Mouse (Mus musculus) heart, postnatal 25 days (tissue): ENCODE data around the gene Trim41. TPM values are rescaled to one million over a fixed set of nuclear protein-coding genes. Genes with fewer than 3 reads are reported as not detected.
"Not testable (repeated sequence)": the region's sequence is repeated elsewhere in the genome, so short reads cannot be mapped to it uniquely, and the experiment has no call there.

Source experiments
- DNase-seq: peaks from one replicate; pipeline ENCODE4 v3.0.0; 2022; ENCODE audit warnings: low spot score
- intact Hi-C: fragments of 180-260 bp; cut with DNase I; formaldehyde crosslinking; loops from one replicate; pipeline ENCODE4 v1.15.1; 2025
- total RNA-seq, 2 experiments: library from RNA; stranded (reverse); gene quantifications; 2 replicates each; pipeline ENCODE4 v1.2.3; 2021

Gene Trim41
- total RNA-seq, result 10 to 100 TPM; 17.8 to 20.4 TPM

GRCm38 (mm10) chr11:48816800-48817665 is at the start of gene Trim41:
Trim41 (minus strand) TSS chr11:48817353.
- intact Hi-C loops, result loop anchor here (2.0 kb wide), 1 partner anchor 16 kb away; the partner anchor contains the start of gene Rack1
- DNase-seq, result peak; percentile 99

- intact Hi-C loops, result no loop called here
- no peak for DNase-seq
Measured at GRCm38 (mm10) chr11:48866481-48866880, 49.3 kb upstream of the Trim41 start.

- intact Hi-C loops, result no loop called here
Measured at GRCm38 (mm10) chr11:48863808-48864207, 46.7 kb upstream of the Trim41 start.

GRCm38 (mm10) chr11:48862784-48863319 is 45.7 kb upstream of the Trim41 start:
- intact Hi-C loops, result no loop called here
- DNase-seq, result no peak

More at GRCm38 (mm10) chr11:48863808-48864207, 46.7 kb upstream of the Trim41 start:
- DNase-seq, result no peak

GRCm38 (mm10) chr11:48859014-48859413 is 41.9 kb upstream of the Trim41 start:
- intact Hi-C loops, result loop anchor here (1.0 kb wide), 1 partner anchor 69 kb away; no protein-coding TSS in a partner anchor
- DNase-seq, result no peak

GRCm38 (mm10) chr11:48853474-48854180 is 36.5 kb upstream of the Trim41 start:
- intact Hi-C loops, result loop anchor here (1.0 kb wide), 1 partner anchor 18 kb away; no protein-coding TSS in a partner anchor
- peak; percentile 75 for DNase-seq

- intact Hi-C loops, result loop anchor here (1.0 kb wide), 1 partner anchor 18 kb away; no protein-coding TSS in a partner anchor
- no peak for DNase-seq
Measured at GRCm38 (mm10) chr11:48852624-48853473, 35.7 kb upstream of the Trim41 start.

GRCm38 (mm10) chr11:48852190-48852589 is 35.0 kb upstream of the Trim41 start:
- intact Hi-C loops, result no loop called here
- no peak for DNase-seq

GRCm38 (mm10) chr11:48851270-48851995 is 34.3 kb upstream of the Trim41 start:
- DNase-seq, result no peak
- intact Hi-C loops, result no loop called here

- DNase-seq, result no peak
- intact Hi-C loops, result no loop called here
Measured at GRCm38 (mm10) chr11:48850240-48850639, 33.1 kb upstream of the Trim41 start.

- no peak for DNase-seq
- intact Hi-C loops, result no loop called here
Measured at GRCm38 (mm10) chr11:48846881-48847280, 29.7 kb upstream of the Trim41 start.

GRCm38 (mm10) chr11:48846362-48846761 is 29.2 kb upstream of the Trim41 start:
- DNase-seq, intact Hi-C loops: not testable (repeated sequence)

- intact Hi-C loops, result no loop called here
- DNase-seq, result no peak
Measured at GRCm38 (mm10) chr11:48845244-48845815, 28.2 kb upstream of the Trim41 start.

- DNase-seq, result no peak
- intact Hi-C loops, result no loop called here
Measured at GRCm38 (mm10) chr11:48844309-48844708, 27.2 kb upstream of the Trim41 start.

GRCm38 (mm10) chr11:48843202-48843601 is 26.0 kb upstream of the Trim41 start:
- no peak for DNase-seq
- intact Hi-C loops, result no loop called here

GRCm38 (mm10) chr11:48842378-48842792 is 25.2 kb upstream of the Trim41 start:
- intact Hi-C loops, result no loop called here
- no peak for DNase-seq

GRCm38 (mm10) chr11:48841213-48841612 is 24.1 kb upstream of the Trim41 start:
- DNase-seq, result no peak
- intact Hi-C loops, result no loop called here

GRCm38 (mm10) chr11:48840805-48841204 is 23.7 kb upstream of the Trim41 start:
- intact Hi-C loops, result no loop called here
- no peak for DNase-seq
